In genomic region chr16:85137348-85137747, GRCm38 (mm10) we compare ENCODE assay signal across 10 mouse cellular contexts. TPM values are rescaled to one million over a fixed set of nuclear protein-coding genes. Genes with fewer than 3 reads are reported as not detected.
DNase-seq lines count a peak whose midpoint lies in the region; ATAC-seq lines count a peak whose summit lies in the region.
"Had no signal": no experiment of that assay in that cellular context is flagged by ENCODE, and none has a peak within 500 bp of the region (broad histone marks: within the 10 kb centered on the region; RNA-seq: fewer than 3 reads in every experiment).

No protein-coding gene starts in this region.

- no peaks in the 10 kb centered on the region for H3K36me3 ChIP-seq in hindbrain, embryonic 16.5 days (ENCODE audit: control insufficient read depth, insufficient read depth, low read length)
- no peaks in the 10 kb centered on the region for H3K36me3 ChIP-seq in hindbrain, embryonic 12.5 days

- H3K27me3 ChIP-seq in hindbrain, embryonic 16.5 days (replicated peaks; ENCODE audit: control insufficient read depth, insufficient read depth, low read length) = no peaks in the 10 kb centered on the region
- H3K27me3 ChIP-seq in hindbrain, embryonic 12.5 days = no peaks in the 10 kb centered on the region

- no peak overlapping the region for H3K4me3 ChIP-seq in hindbrain, embryonic 16.5 days (ENCODE audit: low read length)
- no peak overlapping the region for H3K4me3 ChIP-seq in hindbrain, embryonic 12.5 days

- ATAC-seq in hindbrain, embryonic 16.5 days = 0 out of 2 replicates have a peak, but pooled peaks have one; percentile 28
- ATAC-seq in hindbrain, embryonic 12.5 days (ENCODE audit: low FRiP score) = no peak
- no peak for ATAC-seq in monocyte, adult 5-6 weeks (replicated peaks; ENCODE audit: insufficient number of reproducible peaks, low FRiP score, low TSS enrichment, poor library complexity, severe bottlenecking)

- H3K9me3 ChIP-seq in hindbrain, embryonic 16.5 days (ENCODE audit: control insufficient read depth, low read length) = no peaks in the 10 kb centered on the region
- H3K9me3 ChIP-seq in hindbrain, embryonic 12.5 days (replicated peaks) = no peaks in the 10 kb centered on the region

- WGBS in hindbrain, embryonic 16.5 days = 63% methylated on average over 11 of the region's 11 CpGs
- WGBS in hindbrain, embryonic 12.5 days = 82% methylated on average over 11 of the region's 11 CpGs

- H3K27ac ChIP-seq in hindbrain, embryonic 16.5 days (ENCODE audit: low read depth, low read length) = no peak overlapping the region
- H3K27ac ChIP-seq in hindbrain, embryonic 12.5 days = no peak overlapping the region

- no peak overlapping the region for H3K9ac ChIP-seq in hindbrain, embryonic 16.5 days (ENCODE audit: low read depth, low read length)
- no peak overlapping the region for H3K9ac ChIP-seq in hindbrain, embryonic 12.5 days
- H3K9ac ChIP-seq: lung, embryonic 14.5 days had no signal

- H3K4me2 ChIP-seq in hindbrain, embryonic 16.5 days (ENCODE audit: low read length) = no peak overlapping the region
- H3K4me2 ChIP-seq in hindbrain, embryonic 12.5 days (replicated peaks) = no peak overlapping the region
- H3K4me2 ChIP-seq: lung, embryonic 14.5 days had no signal

- peak; percentile 70 for DNase-seq in adrenal gland, postnatal 10 days
- peak; percentile 72 to 80 for DNase-seq in frontal cortex, adult 2 months (ENCODE audit: extremely low spot score in 1 of 2, low spot score in 1 of 2)
- DNase-seq in retina, postnatal 1 day = peak; percentile 42
- no peak for DNase-seq in yolk sac, embryonic 10.5 days (ENCODE audit: low spot score)
- DNase-seq in kidney, postnatal 10 days = no peak
- DNase-seq: kidney, adult 2 months; lung, embryonic 14.5 days had no signal

- peaks cover 6% of the 10 kb centered on the region for H3K4me1 ChIP-seq in hindbrain, embryonic 16.5 days (ENCODE audit: control insufficient read depth, insufficient read depth, low read depth, low read length)
- H3K4me1 ChIP-seq in hindbrain, embryonic 12.5 days = peaks cover 18% of the 10 kb centered on the region

RNA-seq across cellular contexts. Expression of gene App, which starts 36.2 kb away (rescaled TPM):
- 482 and 521 TPM in 2 replicates for polyA plus RNA-seq in hindbrain, embryonic 16.5 days (2015; fragmentation: Nextera tagmentation; extraction: Ambion mirVana)
- 313 and 317 TPM in 2 replicates for polyA plus RNA-seq in hindbrain, embryonic 12.5 days (2016; fragmentation: Nextera tagmentation; extraction: Ambion mirVana)
- 100 to 1,000 TPM; 290 to 292 TPM for total RNA-seq in adrenal gland, postnatal 10 days (2021)
- 922 and 929 TPM in 2 replicates for polyA plus RNA-seq in frontal cortex, adult 2 months (2012; rRNA removed)
- total RNA-seq in monocyte, adult 5-6 weeks (2017) = 66.5 to 96.2 TPM (median 88.0 TPM) in 3 replicates

Comparison
In these comparisons a context has a peak if more than half of its experiments do, and no peak if none do; other contexts are left out.
1. DNase-seq: peak in adrenal gland, postnatal 10 days (single experiment), frontal cortex, adult 2 months (2 of 2) and retina, postnatal 1 day (single experiment); none in yolk sac, embryonic 10.5 days (single experiment) and kidney, postnatal 10 days (single experiment).